Mouse (Mus musculus) megakaryocyte, adult 5-6 weeks (primary cell): ENCODE measurements around the gene Vps37c. TPM values are rescaled to one million over a fixed set of nuclear protein-coding genes. Genes with fewer than 3 reads are reported as not detected.

Experiments used
- ATAC-seq: 2 replicates; pipeline ENCODE4 v1.8.0; 2016; ENCODE audit warnings: mild to moderate bottlenecking, inconsistent platforms; ENCODE audit not compliant: poor library complexity, severe bottlenecking
- total RNA-seq, 2 experiments: library from RNA; stranded (forward) in 1 of 2; stranded (reverse) in 1 of 2; fragments of 153-499, 151-499 nt in 1 of 2; fragments of 221-1000, 200-1000 nt in 1 of 2; gene quantifications; 2 replicates each; pipeline versions ENCODE4 v1.2.3 to v1.2.4; 2015 to 2017

Gene Vps37c
- total RNA-seq, 2 experiments from 2014 or later, result 15.2 to 22.5 TPM

GRCm38 (mm10) chr19:10685727-10686126, 2.8 kb upstream of the Vps37c start:
- no peak for ATAC-seq

GRCm38 (mm10) chr19:10689470-10690166, 1.1 kb downstream of the Vps37c start:
- ATAC-seq, result no peak

GRCm38 (mm10) chr19:10690336-10690735, 1.8 kb downstream of the Vps37c start:
- no peak for ATAC-seq

- no peak for ATAC-seq
Measured at GRCm38 (mm10) chr19:10691121-10691520, 2.6 kb downstream of the Vps37c start.

- ATAC-seq, result no peak
Measured at GRCm38 (mm10) chr19:10691660-10692059, 3.1 kb downstream of the Vps37c start.

GRCm38 (mm10) chr19:10692361-10692760, 3.8 kb downstream of the Vps37c start:
- no peak for ATAC-seq

- peak; percentile 72 for ATAC-seq
Measured at GRCm38 (mm10) chr19:10693926-10694682, 5.6 kb downstream of the Vps37c start.

- no peak for ATAC-seq
Measured at GRCm38 (mm10) chr19:10695801-10696200, 7.3 kb downstream of the Vps37c start.

- peak; percentile 70 for ATAC-seq
Measured at GRCm38 (mm10) chr19:10698131-10698991, 9.8 kb downstream of the Vps37c start.

GRCm38 (mm10) chr19:10699851-10700250, 11.3 kb downstream of the Vps37c start:
- no peak for ATAC-seq

GRCm38 (mm10) chr19:10701013-10701726, 12.6 kb downstream of the Vps37c start:
- no peak for ATAC-seq

- no peak for ATAC-seq
Measured at GRCm38 (mm10) chr19:10702125-10702524, 13.6 kb downstream of the Vps37c start.

GRCm38 (mm10) chr19:10703470-10703869, 14.9 kb downstream of the Vps37c start:
- peak; percentile 62 for ATAC-seq

- ATAC-seq, result no peak
Measured at GRCm38 (mm10) chr19:10707087-10707875, 18.7 kb downstream of the Vps37c start.

GRCm38 (mm10) chr19:10707881-10708280, 19.3 kb downstream of the Vps37c start:
- no peak for ATAC-seq

GRCm38 (mm10) chr19:10708900-10709299, 20.4 kb downstream of the Vps37c start:
- no peak for ATAC-seq

GRCm38 (mm10) chr19:10709360-10710087, 21.0 kb downstream of the Vps37c start:
- peak; percentile 89 for ATAC-seq

- peak; percentile 74 for ATAC-seq
Measured at GRCm38 (mm10) chr19:10710088-10710511, 21.6 kb downstream of the Vps37c start.

GRCm38 (mm10) chr19:10710751-10711150, 22.2 kb downstream of the Vps37c start:
- ATAC-seq, result no peak
